Mouse (Mus musculus): ENCODE results near the gene Acrbp.

DNA sequence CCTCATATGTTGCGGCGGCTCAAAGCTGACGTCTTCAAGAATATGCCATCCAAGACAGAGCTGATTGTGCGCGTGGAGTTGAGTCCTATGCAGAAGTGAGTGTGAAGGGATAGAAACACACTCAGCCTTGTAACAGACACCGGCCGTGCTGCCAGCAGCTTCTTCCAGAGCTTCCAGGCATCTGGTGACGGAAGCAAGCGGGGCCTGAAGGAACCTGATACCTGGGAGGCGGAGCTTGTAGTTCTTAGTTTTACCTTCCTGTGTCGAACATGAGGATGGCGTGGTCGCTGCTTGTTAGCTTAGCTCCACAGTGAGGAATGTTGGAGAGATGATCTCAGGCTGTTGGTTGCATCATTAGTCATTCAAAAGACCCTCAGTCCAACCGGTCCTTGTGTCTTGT lies 59.9 kb downstream of the Acrbp start:
- TF ChIP-seq CTCF (IDR thresholded peaks at IDR 0.05; ENCODE audit: low read depth, low read length), result no peak
- TF ChIP-seq POLR2A (IDR thresholded peaks at IDR 0.05; ENCODE audit: extremely low read depth, insufficient read depth, low read length), result no peak
